Mouse (Mus musculus) granulocyte monocyte progenitor cell, adult 5-6 weeks (primary cell): ENCODE results near the gene Lin28a. TPM values are rescaled to one million over a fixed set of nuclear protein-coding genes. Genes with fewer than 3 reads are reported as not detected.

Experiments used
- ATAC-seq: replicated peaks from 2 replicates; pipeline ENCODE4 v1.8.0; 2016; ENCODE audit warnings: mild to moderate bottlenecking, moderate TSS enrichment, inconsistent platforms; ENCODE audit not compliant: poor library complexity, severe bottlenecking
- total RNA-seq, 2 experiments: library from RNA; stranded (forward) in 1 of 2; stranded (reverse) in 1 of 2; fragments of 200-712, 200-1000 nt in 1 of 2; fragments of >200 nt in 1 of 2; fragmentation: Nextera tagmentation in 1 of 2; gene quantifications; 2 replicates each; pipeline ENCODE4 v1.2.3; 2014 to 2017

Lin28a gene
- total RNA-seq (2014; fragmentation: Nextera tagmentation) (2.1 and 13.9 TPM in 2 replicates), total RNA-seq (2017) (4.0 and 10.5 TPM in 2 replicates)

DNA sequence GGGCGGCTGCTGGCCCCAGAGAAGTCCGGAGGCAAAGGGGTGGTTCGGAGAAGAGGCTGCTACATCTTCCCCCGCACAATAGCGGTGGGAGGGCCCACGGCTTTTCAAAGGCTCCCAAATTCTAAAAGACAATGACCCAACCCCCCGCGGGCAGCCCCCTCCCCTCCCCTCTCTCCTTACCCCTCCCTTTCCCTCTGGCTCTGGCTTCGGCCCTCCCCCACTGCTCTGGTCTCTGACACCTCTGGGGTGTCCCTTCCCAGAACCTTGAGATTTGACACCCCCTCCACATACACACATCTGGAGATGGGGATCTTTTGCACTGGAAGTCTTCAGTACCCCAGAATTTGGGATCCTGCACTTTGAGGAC, at the start of gene Lin28a:
Gene Lin28a (minus strand): TSS at position 63 of the 367 bp plus-strand sequence.
- ATAC-seq = no peak

DNA sequence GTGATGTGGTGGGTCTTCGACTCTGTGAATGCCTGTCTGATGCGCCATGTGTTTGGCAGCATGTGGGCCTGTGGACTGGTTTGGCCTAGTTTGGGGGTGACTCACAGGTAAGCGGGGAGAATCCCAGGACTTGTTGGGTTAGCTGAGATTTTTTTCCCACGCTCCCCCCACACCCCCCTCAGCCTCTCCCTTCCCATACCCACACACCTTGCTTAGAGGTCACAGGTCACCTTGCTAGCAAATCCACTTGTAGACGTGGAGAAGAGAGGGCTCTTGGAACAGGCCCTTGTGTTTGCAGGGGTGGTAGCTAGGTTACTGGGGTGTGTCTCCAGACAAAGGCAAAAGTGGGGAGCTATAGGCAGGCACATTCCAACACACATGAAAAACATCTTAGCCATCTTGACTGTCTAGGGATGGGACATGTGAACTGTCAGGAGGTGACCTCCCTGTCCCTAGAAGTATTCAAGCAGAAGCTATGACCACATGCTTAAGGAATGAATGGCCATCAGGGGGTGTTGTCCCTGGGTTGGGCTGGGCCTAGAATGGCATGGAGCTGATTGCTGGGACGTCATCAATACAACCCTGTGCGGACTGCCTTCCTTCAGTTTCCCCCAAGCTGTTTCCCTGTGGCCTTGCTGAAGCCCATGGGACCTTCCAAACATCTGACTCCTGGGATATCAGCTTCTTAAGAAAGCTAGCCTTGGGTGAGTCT, 49.3 kb upstream of the Lin28a start:
- no peak for ATAC-seq

DNA sequence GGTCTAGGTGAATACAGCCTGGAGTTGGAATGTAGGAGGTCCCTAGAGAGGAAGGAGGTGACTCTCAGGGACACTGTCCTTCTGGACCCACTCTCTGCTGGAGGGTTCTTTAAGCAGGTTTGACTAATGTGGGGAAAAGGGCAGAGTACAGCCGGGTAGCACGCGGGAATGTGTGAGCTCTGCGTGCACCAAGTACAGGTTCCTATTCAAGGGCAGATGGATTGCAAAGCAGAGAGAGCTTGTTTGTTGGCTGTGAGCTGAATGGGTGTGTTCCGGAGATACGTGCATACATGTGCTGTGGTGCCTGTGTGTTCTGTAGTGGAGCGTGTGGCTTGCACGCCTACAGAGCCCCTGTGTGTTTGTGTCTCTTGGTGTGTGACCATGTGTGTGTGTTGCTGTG, 48.7 kb upstream of the Lin28a start:
- no peak for ATAC-seq

DNA sequence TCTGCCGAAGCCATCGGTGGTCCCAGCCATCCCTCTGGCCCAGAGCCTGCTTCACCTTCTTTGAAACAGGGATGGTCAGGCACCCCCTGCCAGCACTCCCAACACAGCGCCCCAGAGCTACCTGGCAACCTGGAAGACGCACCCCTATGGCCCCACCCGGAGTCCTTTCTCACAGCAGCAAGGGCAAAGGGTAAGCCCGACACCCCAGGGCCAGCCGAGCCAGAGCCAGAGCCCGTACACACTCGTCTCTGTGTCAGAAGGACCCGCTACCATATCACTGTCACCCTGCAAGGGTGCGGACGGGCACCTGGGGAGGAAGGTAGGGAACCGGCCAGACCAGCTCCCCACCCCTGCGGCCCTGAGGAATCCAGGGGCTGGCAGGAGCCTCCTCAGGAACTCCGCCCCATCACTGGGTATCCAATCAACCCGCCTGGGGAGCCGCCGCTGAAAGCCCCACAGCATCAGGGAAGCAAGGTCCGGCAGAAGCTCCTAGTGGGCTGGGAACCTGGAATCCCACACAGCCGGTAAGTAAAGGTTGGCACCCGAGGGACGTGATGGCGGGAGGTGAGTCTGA, 46.9 kb upstream of the Lin28a start:
- no peak for ATAC-seq

DNA sequence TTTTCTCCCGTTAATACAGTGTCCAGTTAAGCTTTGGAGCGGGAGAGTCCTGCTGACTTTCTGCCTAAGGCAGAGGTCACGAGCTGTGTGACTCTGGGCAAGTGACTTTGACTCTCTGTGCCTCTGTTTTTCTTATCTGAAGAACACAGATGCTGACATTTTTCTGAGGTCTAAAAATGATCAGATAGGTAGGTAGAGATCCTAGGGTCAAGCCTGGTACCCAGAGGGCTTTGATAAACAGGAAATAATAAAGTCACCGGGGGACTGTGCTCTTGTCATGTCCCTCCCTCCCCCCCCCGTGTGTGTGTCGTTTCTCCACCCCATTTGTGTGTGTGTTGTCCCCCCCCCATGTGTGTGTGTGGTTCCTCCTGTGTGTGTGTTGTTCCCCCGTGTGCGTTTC, 43.9 kb upstream of the Lin28a start:
- ATAC-seq = no peak

DNA sequence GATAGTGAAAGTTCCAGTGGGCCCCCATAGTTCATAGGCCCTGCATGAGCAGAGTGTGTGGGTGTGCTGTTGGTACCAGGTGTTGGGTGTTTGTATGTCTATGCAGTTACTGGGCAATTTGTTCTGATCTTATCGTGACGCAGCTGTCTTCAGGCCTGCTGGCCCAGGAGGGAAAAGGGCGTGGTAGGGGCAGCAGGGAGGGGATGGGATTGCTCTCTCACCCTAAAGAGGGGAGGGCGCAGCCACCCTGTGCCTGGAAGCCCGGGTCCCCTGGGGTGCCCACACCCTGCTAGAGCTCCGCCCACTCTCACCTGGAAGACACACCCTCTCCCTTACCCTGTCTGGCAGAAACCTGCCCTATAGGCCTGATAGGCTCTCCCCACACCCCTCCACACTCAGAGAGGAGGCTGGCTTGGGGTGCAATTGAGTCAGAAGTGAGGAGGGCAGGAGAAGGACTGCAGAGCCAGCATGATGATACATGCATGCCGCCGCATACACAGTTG, 43.4 kb upstream of the Lin28a start:
- no peak for ATAC-seq

DNA sequence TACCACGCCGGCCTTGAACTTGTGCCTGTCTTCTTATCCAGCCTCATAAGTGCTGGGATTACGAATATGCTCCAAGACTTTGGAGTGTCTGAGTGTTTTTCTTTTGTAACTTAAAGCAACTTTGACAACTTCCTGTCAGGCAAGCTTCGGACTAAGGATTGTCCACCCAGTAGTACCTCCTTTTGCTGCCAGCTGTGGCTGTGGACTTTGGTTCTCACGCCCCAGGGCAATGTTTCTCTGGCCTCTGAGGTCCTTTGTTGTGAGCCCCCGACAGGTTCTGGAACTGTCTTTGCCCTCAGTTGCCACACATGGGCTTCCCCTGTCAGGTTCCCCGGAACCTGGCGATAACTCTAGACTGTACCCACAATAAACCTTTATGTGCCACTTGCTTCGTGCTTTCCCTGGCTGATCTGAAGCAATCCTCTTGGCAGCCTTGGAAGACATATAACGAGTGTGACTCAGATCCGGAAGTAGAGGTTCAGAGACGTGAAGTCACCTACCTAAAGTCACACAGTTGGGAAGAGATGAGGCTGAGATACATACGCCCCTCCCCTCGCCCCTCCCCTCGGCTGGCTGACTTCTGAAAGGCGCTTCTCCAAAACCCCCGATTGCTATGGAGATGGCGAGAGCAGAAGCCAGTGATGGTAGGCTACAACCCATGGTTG, 42.7 kb upstream of the Lin28a start:
- no peak for ATAC-seq

DNA sequence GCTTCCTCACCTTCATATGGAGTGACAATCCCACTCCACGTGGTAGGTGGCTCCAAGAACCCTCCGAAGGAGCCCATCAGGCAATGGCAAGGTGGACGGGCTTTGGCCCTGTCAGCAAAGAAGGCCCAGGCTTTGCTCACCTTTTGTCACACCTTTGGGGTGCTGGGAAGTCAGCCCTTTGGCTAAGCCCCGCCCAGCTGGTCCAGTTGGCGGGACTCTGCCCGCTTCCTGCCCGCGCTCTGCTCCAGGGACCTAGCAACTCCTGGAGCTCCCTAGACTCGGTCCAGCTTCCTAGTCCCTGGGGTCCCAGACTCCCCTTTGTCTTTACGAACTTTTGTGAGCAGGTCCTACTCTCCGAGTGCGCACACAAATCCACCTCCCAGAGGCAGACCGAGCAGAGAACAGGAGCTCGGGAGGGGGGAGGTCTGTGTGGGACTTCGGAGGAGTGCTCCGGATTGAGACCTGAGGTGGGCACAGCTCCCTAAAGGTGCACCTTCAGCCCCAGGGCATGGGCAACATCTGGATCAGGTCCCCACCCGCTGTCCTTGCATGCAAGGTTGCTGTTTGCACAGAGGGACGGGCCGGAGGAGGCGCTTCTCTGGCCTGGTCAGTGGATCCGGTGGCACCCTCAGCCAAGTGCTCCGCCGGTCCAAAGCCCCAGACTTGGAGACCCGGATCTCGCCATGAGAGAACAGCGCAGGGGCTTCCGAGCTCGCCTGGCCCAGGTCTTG, 41.7 kb upstream of the Lin28a start, which contains the start of gene Crybg2:
Gene Crybg2 (plus strand): TSS at position 681 of the 731 bp plus-strand sequence.
- ATAC-seq = no peak

DNA sequence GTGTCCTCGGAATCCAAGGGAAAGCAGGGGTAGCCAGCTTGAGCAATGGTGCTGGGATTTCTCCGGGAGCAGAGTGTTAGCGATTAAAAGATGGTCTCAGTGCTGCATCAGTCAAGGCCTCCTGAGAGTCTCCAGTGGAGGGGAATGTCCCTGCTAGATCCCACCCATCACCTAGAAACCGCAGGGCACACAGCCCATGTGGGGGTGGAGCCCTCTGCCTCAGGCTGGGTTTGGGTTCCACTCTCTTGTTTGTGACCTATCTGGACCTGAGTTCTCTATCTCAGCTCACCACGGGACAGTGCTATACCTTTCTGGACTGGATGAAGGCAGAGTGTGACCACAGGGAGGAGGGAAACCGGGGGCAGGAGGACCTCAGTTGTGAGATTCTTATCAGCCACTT, 40.3 kb upstream of the Lin28a start:
- ATAC-seq = no peak

DNA sequence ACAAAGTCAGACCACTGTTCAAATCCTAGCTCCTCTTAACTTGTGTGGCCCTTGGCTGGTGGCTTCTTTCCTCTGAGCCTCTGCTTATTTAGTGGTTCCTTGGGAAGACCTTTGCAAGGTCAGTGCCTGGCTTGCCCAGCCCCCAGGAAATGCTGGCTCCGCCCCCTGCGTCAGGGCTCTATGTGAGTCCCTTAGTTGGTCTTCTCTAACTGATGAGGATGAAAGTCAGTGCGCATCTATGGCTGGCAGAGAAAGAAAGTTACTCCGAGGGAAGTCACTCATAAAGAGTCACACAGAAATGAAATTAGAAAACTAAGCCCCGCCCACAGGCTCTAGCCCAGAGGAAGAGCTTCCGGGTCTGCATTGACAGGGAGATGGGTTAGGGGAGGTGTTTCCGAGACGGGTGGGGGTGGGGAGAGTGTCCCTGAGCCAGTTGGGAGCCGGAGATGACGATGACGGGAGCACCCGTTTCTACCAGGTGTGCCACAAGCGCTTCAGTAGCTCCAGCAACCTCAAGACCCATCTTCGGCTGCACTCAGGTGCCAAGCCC, 39.6 kb upstream of the Lin28a start:
- no peak for ATAC-seq

DNA sequence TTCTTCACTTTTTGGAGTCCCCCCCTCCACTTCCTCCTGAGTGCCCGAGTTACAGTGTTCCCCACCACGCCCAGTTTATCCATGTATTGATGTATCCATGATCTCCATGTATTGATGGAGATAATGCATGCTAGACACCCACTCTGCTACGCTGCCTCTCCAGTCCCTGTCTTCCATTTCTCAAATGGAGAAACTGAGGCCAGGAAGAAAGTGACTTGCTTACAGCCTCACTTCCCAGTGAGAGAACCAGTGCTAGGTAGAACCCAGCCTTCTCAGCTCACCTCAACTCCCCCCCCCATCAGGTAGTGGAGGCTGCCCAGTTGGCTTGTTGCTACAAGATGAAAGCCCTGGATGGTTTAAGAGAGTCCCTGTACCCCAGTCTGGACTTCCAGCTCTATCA, 34.9 kb upstream of the Lin28a start, which contains the start of gene Zfp683:
Gene Zfp683 (plus strand): TSS at position 301 of the 400 bp plus-strand sequence.
- no peak for ATAC-seq

DNA sequence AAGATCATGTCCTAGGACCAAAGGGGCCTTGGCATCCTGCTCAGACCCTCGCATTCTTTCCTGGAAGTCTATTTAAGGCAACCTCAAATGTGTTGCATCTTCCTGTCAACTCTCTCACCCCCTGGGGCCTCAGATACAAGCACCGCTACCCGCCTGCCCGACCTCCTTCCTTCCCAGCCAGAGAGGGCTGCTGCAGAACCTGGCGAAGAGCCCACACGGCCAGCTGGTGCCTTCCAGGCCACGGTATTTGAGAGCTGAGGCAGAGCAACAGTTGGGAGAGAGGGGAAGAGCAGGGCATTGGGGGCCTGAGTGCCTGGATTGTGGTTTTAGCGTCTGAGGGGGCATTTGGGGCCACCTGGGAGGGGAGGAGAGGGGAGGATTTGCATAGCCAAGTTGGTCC, 33.9 kb upstream of the Lin28a start:
- peak; percentile 40; the same call in 1 of the 2 replicates for ATAC-seq

DNA sequence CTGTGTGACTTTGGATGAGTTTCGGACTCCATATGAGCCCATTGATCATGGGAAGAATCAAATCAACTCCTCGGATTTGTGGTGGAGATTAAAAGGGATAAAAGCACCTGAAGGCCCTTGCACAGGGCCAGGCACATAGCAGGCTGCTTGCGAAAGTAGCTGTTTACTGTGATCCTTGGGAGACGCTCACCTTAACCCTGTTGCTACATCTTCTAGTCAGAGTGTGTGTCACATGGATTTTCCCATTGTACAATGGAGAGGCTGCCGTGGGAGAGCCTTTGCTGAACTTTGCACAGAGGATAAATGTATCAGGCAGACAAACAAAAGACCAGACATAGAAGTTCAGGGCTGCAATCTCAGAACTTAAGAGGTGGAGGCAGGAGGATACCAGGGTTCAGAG, 33.3 kb upstream of the Lin28a start:
- no peak for ATAC-seq

DNA sequence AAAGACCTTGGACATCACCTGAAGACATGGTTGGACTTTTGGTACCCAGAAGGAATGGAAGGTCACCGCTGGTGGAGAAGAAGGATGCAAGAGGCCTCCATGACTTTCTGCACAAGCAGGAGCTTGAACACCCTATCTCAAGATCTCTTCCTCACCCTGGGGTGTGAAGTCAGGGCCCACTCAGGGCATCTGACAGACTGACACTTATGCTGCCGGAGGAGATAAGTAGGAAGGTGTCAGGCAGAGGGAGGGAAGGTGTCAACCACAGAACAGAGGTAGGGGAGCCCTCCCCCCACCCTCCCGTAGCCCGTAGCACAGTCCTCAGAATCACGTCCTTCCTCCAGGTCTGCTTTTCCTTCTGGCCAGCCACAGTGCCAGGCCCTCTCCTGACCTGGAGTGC, 29.0 kb upstream of the Lin28a start:
- no peak for ATAC-seq

DNA sequence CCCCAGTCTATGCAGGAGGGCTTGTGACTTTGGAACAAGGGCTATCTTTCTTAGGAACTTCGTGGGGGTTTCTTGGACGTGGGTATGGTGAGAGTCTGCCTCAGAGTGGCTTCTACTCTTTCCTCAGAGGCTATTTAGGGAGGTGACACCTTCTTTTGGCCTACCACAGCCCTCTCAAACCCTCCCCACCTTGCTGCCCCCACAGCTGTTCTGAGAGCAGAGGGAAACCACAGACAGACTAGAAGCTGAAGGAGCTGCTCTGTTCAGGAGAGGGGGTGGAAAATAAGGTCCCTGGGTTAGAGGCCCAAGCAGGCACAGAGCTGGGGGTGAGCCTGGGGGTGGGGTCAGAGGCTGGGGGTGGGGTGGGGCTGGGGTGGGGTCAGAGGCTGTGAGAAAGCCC, 24.4 kb upstream of the Lin28a start:
- no peak for ATAC-seq

DNA sequence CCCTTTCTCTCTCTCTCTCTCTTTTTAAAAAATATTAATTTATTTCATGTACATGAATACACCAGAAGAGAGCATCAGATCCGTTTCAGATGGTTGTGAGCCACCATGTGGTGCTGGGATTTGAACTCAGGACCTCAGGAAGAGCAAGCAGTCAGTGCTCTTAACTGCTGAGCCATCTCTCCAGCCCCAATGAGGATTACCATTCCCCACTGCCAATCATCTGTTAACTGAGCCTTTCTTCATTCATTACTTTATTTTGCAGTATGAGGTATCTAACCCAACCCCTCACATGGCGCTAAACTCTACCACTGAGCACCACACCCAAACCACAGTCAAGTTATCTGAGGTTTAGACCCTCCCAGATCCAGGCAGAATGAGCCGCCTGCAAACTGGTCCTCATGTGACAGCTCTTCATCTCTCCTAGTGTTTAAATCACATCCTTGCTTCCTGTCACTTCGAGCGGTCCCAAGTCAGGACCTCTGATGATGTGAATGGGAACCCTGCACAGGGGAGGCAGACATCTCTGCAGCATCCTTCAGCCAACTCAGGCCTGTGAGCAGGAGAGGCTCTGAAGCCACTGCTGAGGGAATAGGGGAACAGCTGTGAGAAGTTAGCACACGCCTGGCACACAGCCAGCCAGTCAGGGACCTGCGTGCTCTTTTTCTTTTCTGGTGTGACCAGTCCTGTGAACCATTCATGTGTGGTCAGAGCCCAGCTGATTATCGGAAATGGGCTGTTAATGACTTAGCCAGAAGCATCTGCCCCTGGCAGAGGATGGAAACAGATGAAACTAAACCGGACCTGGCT, 22.9 kb upstream of the Lin28a start:
- ATAC-seq = peak; percentile 84

DNA sequence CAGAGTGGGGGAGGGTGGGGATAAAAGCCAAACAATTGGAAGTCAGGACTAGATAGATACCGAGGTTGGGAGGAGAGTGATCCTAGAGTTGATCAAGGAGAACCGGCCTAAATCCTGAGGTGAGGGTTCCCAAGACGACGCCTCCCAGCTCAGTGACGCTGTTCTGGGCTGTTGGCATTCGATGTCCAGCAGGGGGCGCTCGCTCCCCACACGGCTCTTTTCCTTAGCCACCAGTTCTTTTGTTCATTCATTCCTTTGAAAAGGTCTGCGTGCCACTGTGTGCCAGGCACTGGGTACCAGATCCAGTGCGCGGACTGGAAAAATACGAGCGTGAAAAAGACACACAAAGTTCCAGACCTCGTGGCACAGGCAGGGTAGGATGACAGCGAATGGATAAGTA, 17.3 kb upstream of the Lin28a start:
- ATAC-seq = peak; percentile 70

DNA sequence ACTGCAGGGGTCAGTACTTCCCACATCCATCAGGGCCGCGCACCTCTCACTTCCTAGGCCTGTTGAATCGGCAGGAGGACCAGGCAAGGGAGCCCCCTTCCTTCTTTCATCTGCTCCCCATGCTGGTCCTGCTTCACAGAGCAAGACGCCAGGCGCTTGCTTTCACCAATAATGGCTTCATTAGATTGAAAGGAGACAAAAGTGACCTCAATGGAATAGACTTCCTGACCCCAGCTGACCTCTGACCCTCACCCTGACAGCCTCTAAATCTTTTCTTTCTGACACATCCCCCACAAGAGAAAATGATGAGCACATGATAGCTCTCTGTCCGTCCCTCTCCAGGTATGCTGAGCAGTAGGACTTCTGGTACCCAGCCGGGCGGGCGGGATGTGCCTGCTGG, 7.2 kb upstream of the Lin28a start:
- no peak for ATAC-seq

DNA sequence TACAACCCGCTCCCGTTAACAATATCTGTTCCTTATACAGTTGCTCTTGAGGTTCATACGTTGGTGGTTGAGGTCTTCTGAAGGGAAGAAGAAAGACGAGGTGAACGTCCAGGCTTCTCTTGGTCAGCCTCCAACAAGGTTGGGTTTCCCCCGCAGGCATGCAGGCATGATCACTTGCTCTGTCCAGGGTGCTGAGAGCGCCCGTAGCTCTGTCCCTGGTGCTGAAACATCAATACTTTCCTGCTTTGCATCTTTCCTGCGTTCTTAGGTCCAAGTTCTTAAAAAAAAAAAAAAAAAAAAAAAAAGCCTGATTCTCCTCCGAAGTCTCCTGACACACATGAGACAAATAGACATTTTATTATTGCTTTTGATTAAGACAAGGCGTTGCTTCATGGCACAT, 2.0 kb upstream of the Lin28a start:
- ATAC-seq = peak; percentile 89
